Mouse (Mus musculus) lung, embryonic 15.5 days (tissue): ENCODE results near the gene Fubp1. TPM values are rescaled to one million over a fixed set of nuclear protein-coding genes. Genes with fewer than 3 reads are reported as not detected.

Experiments
- ATAC-seq: fragments of 200-750 bp; cut with Nextera tagmentation; 2 replicates; pipeline ENCODE4 v1.8.0; 2017; ENCODE audit warnings: moderate number of reproducible peaks, borderline replicate concordance; ENCODE audit not compliant: low FRiP score, low TSS enrichment; ENCODE audit errors: extremely low read depth
- H3K27ac ChIP-seq: fragments of 300-500 bp; sonication (generic); 2 replicates; pipeline ENCODE4 v1.5.1; 2015; ENCODE audit warnings: moderate library complexity, mild to moderate bottlenecking, inconsistent platforms
- H3K27me3 ChIP-seq: fragments of 300-500 bp; sonication (generic); 2 replicates; pipeline ENCODE4 v1.6.1; 2015; ENCODE audit warnings: inconsistent platforms
- H3K36me3 ChIP-seq: fragments of 300-500 bp; sonication (generic); 2 replicates; pipeline ENCODE4 v1.6.1; 2015; ENCODE audit warnings: inconsistent platforms
- H3K4me1 ChIP-seq: fragments of 300-500 bp; sonication (generic); 2 replicates; pipeline ENCODE4 v1.6.1; 2015; ENCODE audit warnings: inconsistent platforms
- H3K4me2 ChIP-seq: fragments of 300-500 bp; sonication (generic); 2 replicates; pipeline ENCODE4 v1.6.1; 2015; ENCODE audit warnings: inconsistent platforms, mild to moderate bottlenecking, moderate library complexity
- H3K4me3 ChIP-seq: fragments of 300-500 bp; sonication (generic); 2 replicates; pipeline ENCODE4 v1.5.1; 2015; ENCODE audit warnings: mild to moderate bottlenecking, inconsistent platforms
- H3K9ac ChIP-seq: fragments of 300-500 bp; sonication (generic); 2 replicates; pipeline ENCODE4 v1.6.1; 2015; ENCODE audit warnings: inconsistent platforms
- H3K9me3 ChIP-seq: fragments of 300-500 bp; sonication (generic); 2 replicates; pipeline ENCODE4 v1.6.1; 2016; ENCODE audit warnings: inconsistent platforms
- WGBS: fragments of 180-500 bp; shearing (Covaris S2); methylation state at CpG from one replicate; pipeline ENCODE4 v1.1.7; 2015; 5-methylcytosine and 5-hydroxymethylcytosine counted together
- polyA plus RNA-seq: library from polyadenylated mRNA; unstranded; fragments of >200 nt; fragmentation: Nextera tagmentation; extraction: Ambion mirVana; gene quantifications from 2 replicates; pipeline ENCODE4 v1.2.1, GENCODE M21; 2015

The Fubp1 gene
- polyA plus RNA-seq, 1 experiment from 2014 or later = 272 TPM

DNA sequence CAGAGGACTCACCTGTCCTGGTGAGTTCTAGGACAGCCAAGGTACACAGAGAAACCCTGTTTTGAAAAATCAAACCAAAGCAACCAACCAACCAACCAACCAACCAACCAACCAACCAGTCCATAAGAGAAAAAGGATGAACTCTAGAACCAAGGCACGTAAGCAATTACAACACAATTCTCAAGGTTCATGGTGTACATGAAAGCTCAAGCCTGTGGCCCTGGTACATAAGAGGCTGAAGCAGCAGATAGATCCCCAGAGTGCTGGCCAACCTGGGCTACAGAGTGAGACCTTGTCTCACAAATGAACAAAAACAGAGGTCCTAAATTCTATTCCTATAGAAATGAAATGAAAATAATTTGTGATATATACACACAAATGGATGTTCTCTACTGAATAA, 74.1 kb downstream of the Fubp1 start:
- 92% methylated on average over 1 of the region's 1 CpGs for WGBS
- Histone ChIP-seq H3K4me2 (no peak overlapping the region), H3K9ac (no peak overlapping the region), H3K4me3 (no peak overlapping the region), H3K27me3 (no peaks in the 10 kb centered on the region), H3K9me3 (no peaks in the 10 kb centered on the region), H3K36me3 (peaks cover 20% of the 10 kb centered on the region; the same call in 1 of the 2 replicates), H3K27ac (no peak overlapping the region), H3K4me1 (peaks cover 4% of the 10 kb centered on the region; the same call in 1 of the 2 replicates)
- ATAC-seq = no peak

- Histone ChIP-seq H3K27ac (no peak overlapping the region), H3K4me3 (no peak overlapping the region)
Observed at GRCm38 (mm10) chr3:152284759-152285158, 74.5 kb downstream of the Fubp1 start.

More at GRCm38 (mm10) chr3:152284759-152285158, 74.5 kb downstream of the Fubp1 start:
- Histone ChIP-seq H3K27me3 (no peaks in the 10 kb centered on the region), H3K4me2 (no peak overlapping the region), H3K36me3 (peaks cover 20% of the 10 kb centered on the region; the same call in 1 of the 2 replicates), H3K9ac (no peak overlapping the region), H3K9me3 (no peaks in the 10 kb centered on the region), H3K4me1 (0 out of 2 replicates have a peak, but pooled peaks cover 4% of the 10 kb centered on the region)
- 88% methylated on average over 5 of the region's 5 CpGs for WGBS
- no peak for ATAC-seq

Other genes starting within 250 kb of the Fubp1 start
- 10.0 and 11.2 TPM in 2 replicates for gene Gipc2, start 44.2 kb upstream of the Fubp1 start, polyA plus RNA-seq
- gene Dnajb4, start 120 bp upstream of the Fubp1 start, polyA plus RNA-seq = 38.2 and 41.4 TPM in 2 replicates
- 64.4 and 75.1 TPM in 2 replicates for gene Nexn, start 55.9 kb downstream of the Fubp1 start, polyA plus RNA-seq
- 15.6 and 16.1 TPM in 2 replicates for gene Miga1, start 130.0 kb downstream of the Fubp1 start, polyA plus RNA-seq
- 49.5 and 50.6 TPM in 2 replicates for gene Usp33, start 136.1 kb downstream of the Fubp1 start, polyA plus RNA-seq
- 46.3 and 46.9 TPM in 2 replicates for gene Zzz3, start 185.1 kb downstream of the Fubp1 start, polyA plus RNA-seq